Mouse (Mus musculus): ENCODE measurements at regions not wholly inside any gene's neighbourhood (a gene's known extent, or its start where the extent isn't known, plus 50 kb on each side); places are given as distances from the start of the nearest gene placed in this dataset.

DNA sequence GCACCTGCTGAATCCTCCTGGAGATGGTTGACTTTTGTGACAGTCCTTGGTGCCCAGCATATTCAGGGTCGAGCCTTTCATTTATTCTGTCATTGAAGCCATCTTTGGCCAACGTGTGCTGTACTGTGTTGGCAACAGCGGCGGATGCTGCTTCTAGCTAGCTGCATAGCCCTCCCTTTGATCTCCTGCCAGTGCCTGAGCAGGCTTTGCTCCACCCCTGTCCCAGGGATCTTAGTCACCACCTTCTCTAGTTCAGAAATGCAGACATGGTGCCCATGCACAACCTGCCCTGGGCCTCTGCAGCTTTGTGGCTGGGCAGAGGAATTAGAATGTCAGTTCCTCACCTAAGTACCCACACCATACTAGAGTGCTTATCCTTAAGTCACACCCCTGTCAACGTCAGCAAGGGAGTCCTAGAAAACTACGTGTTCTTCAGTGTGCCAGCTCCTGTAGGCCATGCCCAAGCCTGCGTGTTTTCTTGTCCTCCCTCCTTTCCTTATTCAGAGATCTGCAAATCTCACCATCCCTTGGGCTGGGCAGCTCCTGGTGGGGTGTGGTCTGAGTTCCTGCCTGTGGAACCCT is 151.9 kb downstream of the Zfp706 start:
- peak; percentile 7 to 25 for DNase-seq

GRCm38 (mm10) chr15:36854900-36855321 is 152.7 kb downstream of the Zfp706 start:
- no peak for DNase-seq

GRCm38 (mm10) chr15:36852229-36852821 is 155.2 kb downstream of the Zfp706 start:
- no peak for DNase-seq

DNA sequence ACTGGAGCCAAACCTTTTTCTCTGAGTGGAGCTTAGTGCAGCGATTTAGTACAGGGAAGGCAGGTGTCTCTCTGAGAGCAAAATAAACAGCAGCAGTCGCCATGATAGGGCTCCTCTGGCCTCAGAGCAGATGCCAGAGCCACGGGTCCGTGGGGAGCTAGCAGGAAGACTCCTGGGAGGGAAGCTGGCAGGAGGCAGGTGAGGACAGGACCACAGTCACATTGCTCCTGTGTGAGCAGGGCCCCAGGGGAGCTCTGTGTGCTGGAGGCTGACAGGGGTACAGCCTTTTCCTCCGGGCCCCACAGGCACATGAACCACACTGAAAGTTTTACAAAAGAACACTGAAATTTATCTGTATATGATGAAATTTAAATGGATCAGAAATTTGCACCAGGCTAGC is 159.3 kb downstream of the Zfp706 start:
- DNase-seq = no peak

DNA sequence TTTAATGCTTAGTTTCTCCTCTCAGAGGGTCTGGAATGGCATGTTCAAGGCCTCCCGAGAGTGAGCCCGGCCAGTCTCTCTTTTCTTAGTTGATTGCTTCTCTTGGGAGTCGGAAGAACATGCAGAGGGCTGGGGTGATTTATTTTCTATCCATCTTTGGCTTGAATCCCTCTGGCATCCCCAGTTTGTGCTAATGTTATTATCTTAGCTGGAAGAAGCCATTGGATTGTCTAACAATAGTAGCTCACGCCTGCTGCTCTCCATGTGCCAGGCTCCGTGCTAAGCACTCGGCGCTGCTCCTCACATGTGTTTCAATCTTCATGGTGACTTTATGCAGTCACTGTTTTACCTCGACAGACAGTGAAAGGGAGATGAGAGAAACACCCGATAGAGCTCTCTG is 160.8 kb downstream of the Zfp706 start:
- DNase-seq = no peak

All from thymus, postnatal 36 days (tissue).